Comparison of ENCODE assay signal across 15 mouse cellular contexts in genomic region chr10:17200524-17201426, GRCm38 (mm10).
DNase-seq lines count a peak whose midpoint lies in the region; ATAC-seq and TF ChIP-seq lines count a peak whose summit lies in the region.
"Had no signal": no experiment of that assay in that cellular context is flagged by ENCODE, and none has a peak within 500 bp of the region (broad histone marks: within the 10 kb centered on the region; RNA-seq: fewer than 3 reads in every experiment).

No protein-coding gene starts in this region.

- no peaks in the 10 kb centered on the region for H3K36me3 ChIP-seq in hindbrain, postnatal 0 days (ENCODE audit: insufficient read depth, low read length)
- H3K36me3 ChIP-seq in hindbrain, embryonic 16.5 days (ENCODE audit: control insufficient read depth, insufficient read depth, low read length), result no peaks in the 10 kb centered on the region
- H3K36me3 ChIP-seq in limb, embryonic 11.5 days (ENCODE audit: control insufficient read depth, insufficient read depth, low read length), result no peaks in the 10 kb centered on the region
- H3K36me3 ChIP-seq: embryonic facial prominence, embryonic 13.5 days had no signal

- H3K4me2 ChIP-seq in hindbrain, postnatal 0 days (ENCODE audit: low read depth, low read length), result no peak overlapping the region
- no peak overlapping the region for H3K4me2 ChIP-seq in hindbrain, embryonic 16.5 days (ENCODE audit: low read length)
- H3K4me2 ChIP-seq in limb, embryonic 11.5 days (ENCODE audit: low read depth, severe bottlenecking), result no peak overlapping the region
- H3K4me2 ChIP-seq: embryonic facial prominence, embryonic 13.5 days had no signal

- no peak for TF ChIP-seq CTCF in hindbrain, postnatal 0 days (IDR thresholded peaks at IDR 0.05; ENCODE audit: low read depth)

- H3K9ac ChIP-seq in hindbrain, postnatal 0 days (replicated peaks; ENCODE audit: low read length), result no peak overlapping the region
- H3K9ac ChIP-seq in hindbrain, embryonic 16.5 days (ENCODE audit: low read depth, low read length), result no peak overlapping the region
- H3K9ac ChIP-seq in limb, embryonic 11.5 days (ENCODE audit: low read length), result no peak overlapping the region
- H3K9ac ChIP-seq: embryonic facial prominence, embryonic 13.5 days had no signal

- H3K4me3 ChIP-seq in hindbrain, postnatal 0 days (ENCODE audit: low read length), result no peak overlapping the region
- no peak overlapping the region for H3K4me3 ChIP-seq in hindbrain, embryonic 16.5 days (ENCODE audit: low read length)
- H3K4me3 ChIP-seq in limb, embryonic 11.5 days (ENCODE audit: low read depth, low read length), result no peak overlapping the region
- H3K4me3 ChIP-seq: embryonic facial prominence, embryonic 13.5 days had no signal

- no peaks in the 10 kb centered on the region for H3K9me3 ChIP-seq in hindbrain, postnatal 0 days (ENCODE audit: low read length)
- H3K9me3 ChIP-seq in hindbrain, embryonic 16.5 days (ENCODE audit: control insufficient read depth, low read length), result no peaks in the 10 kb centered on the region
- no peaks in the 10 kb centered on the region for H3K9me3 ChIP-seq in limb, embryonic 11.5 days (ENCODE audit: control insufficient read depth, low read length)
- H3K9me3 ChIP-seq: embryonic facial prominence, embryonic 13.5 days had no signal

- H3K27me3 ChIP-seq in hindbrain, postnatal 0 days (ENCODE audit: insufficient read depth, low read length), result no peaks in the 10 kb centered on the region
- no peaks in the 10 kb centered on the region for H3K27me3 ChIP-seq in hindbrain, embryonic 16.5 days (replicated peaks; ENCODE audit: control insufficient read depth, insufficient read depth, low read length)
- no peaks in the 10 kb centered on the region for H3K27me3 ChIP-seq in limb, embryonic 11.5 days (ENCODE audit: control insufficient read depth, insufficient read depth, low read length)
- H3K27me3 ChIP-seq: embryonic facial prominence, embryonic 13.5 days had no signal

- no peak overlapping the region for H3K27ac ChIP-seq in hindbrain, postnatal 0 days
- no peak overlapping the region for H3K27ac ChIP-seq in hindbrain, embryonic 16.5 days (ENCODE audit: low read depth, low read length)
- no peak overlapping the region for H3K27ac ChIP-seq in limb, embryonic 11.5 days (replicated peaks; ENCODE audit: low read depth, low read length)
- H3K27ac ChIP-seq: embryonic facial prominence, embryonic 13.5 days had no signal

- ATAC-seq in hindbrain, postnatal 0 days, result 0 out of 2 replicates have a peak, but pooled peaks have one; percentile 38
- ATAC-seq in hindbrain, embryonic 16.5 days, result no peak
- no peak for ATAC-seq in limb, embryonic 11.5 days (ENCODE audit: insufficient number of reproducible peaks, low FRiP score, low TSS enrichment, low read depth)
- ATAC-seq in megakaryocyte-erythroid progenitor cell, adult 5-6 weeks (replicated peaks; ENCODE audit: low FRiP score, low TSS enrichment, poor library complexity, severe bottlenecking), result no peak
- ATAC-seq: CD4-positive, CD25-positive, alpha-beta regulatory T cell, adult 4 months; forebrain, embryonic 14.5 days; intestine, postnatal 0 days had no signal

- WGBS in hindbrain, postnatal 0 days, result 69% methylated on average over 8 of the region's 8 CpGs
- 74% methylated on average over 8 of the region's 8 CpGs for WGBS in hindbrain, embryonic 16.5 days
- 64% methylated on average over 8 of the region's 8 CpGs for WGBS in limb, embryonic 11.5 days

- H3K4me1 ChIP-seq in hindbrain, postnatal 0 days (ENCODE audit: insufficient read depth, low read length), result no peaks in the 10 kb centered on the region
- peaks cover 3% of the 10 kb centered on the region for H3K4me1 ChIP-seq in hindbrain, embryonic 16.5 days (ENCODE audit: control insufficient read depth, insufficient read depth, low read depth, low read length)
- H3K4me1 ChIP-seq in limb, embryonic 11.5 days (ENCODE audit: control insufficient read depth, insufficient read depth, low read length), result peaks cover 5% of the 10 kb centered on the region; the same call in 1 of the 2 replicates
- H3K4me1 ChIP-seq: embryonic facial prominence, embryonic 13.5 days had no signal

- peak; percentile 25 for DNase-seq in hindbrain, postnatal 0 days (ENCODE audit: low spot score)
- peak; percentile 13 for DNase-seq in thymus, postnatal 4 days
- no peak for DNase-seq in thymus, postnatal 36 days
- peak; percentile 34 for DNase-seq in limb, embryonic 11.5 days (ENCODE audit: low spot score)
- DNase-seq in adrenal gland, adult (ENCODE audit: inconsistent age in 2 of 2, low spot score in 1 of 2), result no peak
- DNase-seq in heart, postnatal 4 days, result no peak
- DNase-seq: adrenal gland, postnatal 36 days; cerebellum, adult 8-10 months; lung, adult 18-20 months had no signal

Comparison
In these comparisons a context has a peak if more than half of its experiments do, and no peak if none do; other contexts are left out.
1. DNase-seq: peak in hindbrain, postnatal 0 days (single experiment), thymus, postnatal 4 days (single experiment) and limb, embryonic 11.5 days (single experiment); none in thymus, postnatal 36 days (0 of 2), adrenal gland, adult (0 of 2) and heart, postnatal 4 days (single experiment).